Mouse (Mus musculus) bone marrow macrophage, adult 2 months (primary cell): ENCODE results near the gene Rbp1.

Experiments used
- CTCF ChIP-seq: IDR thresholded peaks from 2 replicates; pipeline ENCODE4 v1.5.1; 2012; ENCODE audit warnings: low read depth, mild to moderate bottlenecking, low read length, moderate library complexity
- POLR2A ChIP-seq: IDR thresholded peaks from 2 replicates; pipeline ENCODE4 v1.6.1; 2012; ENCODE audit warnings: mild to moderate bottlenecking, low read depth, low read length, borderline replicate concordance

GRCm38 (mm10) chr9:98379736-98380135, 43.0 kb upstream of the Rbp1 start:
- TF ChIP-seq POLR2A, result no peak
- no peak for TF ChIP-seq CTCF
